Comparison of ENCODE assay signal across 8 mouse cellular contexts in the genomic region with DNA sequence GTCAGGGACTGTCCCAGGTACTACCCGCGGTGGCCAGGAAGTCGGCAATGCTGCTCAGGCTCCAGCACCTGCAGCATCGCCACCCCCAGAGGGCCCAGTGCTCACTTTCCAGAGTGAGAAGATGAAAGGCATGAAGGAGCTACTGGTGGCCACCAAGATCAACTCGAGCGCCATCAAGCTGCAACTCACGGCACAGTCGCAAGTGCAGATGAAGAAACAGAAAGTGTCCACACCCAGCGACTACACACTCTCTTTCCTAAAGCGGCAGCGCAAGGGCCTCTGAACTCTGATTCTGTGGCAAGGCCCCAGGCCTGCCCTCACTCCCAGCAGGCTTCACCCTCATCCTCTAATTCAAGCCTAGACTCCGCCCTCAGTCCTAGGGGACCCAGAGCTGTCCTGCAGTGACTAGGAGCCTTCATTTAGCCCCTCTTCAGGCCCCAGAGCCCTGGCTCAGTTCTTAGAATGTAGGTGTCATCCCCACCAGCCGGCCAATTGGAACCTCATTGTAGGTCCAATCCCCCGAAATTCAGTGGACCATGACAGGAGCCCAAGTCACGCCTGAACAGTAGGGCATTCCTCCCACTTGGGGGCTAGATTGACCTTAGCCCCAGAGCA. TPM values are rescaled to one million over a fixed set of nuclear protein-coding genes. Genes with fewer than 3 reads are reported as not detected.
DNase-seq lines count a peak whose midpoint lies in the region; ATAC-seq and TF ChIP-seq lines count a peak whose summit lies in the region.

No protein-coding gene starts in this region.

- no peaks in the 10 kb centered on the region for H3K9me3 ChIP-seq in lung, embryonic 16.5 days (ENCODE audit: control insufficient read depth, low read length)

- no peaks in the 10 kb centered on the region for H3K27me3 ChIP-seq in lung, embryonic 16.5 days (ENCODE audit: control insufficient read depth, insufficient read depth, low read depth, low read length)

- no peak for ATAC-seq in lung, embryonic 16.5 days (ENCODE audit: low read depth)

- intact Hi-C loops in gastrocnemius, adult 2 months (cut with DNase I): loop anchor here (10.0 kb wide), 1 partner anchor 215 kb away; a partner anchor contains a TSS

- peaks cover 26% of the 10 kb centered on the region for H3K36me3 ChIP-seq in lung, embryonic 16.5 days (ENCODE audit: control insufficient read depth, insufficient read depth, low read length)

- peak; percentile 34; the same call in 1 of the 2 replicates for TF ChIP-seq CTCF in gastrocnemius, adult 2 months (IDR thresholded peaks at IDR 0.05)

- peak overlapping the region; percentile 34; the same call in 1 of the 2 replicates for H3K9ac ChIP-seq in lung, embryonic 16.5 days (ENCODE audit: low read length)

- peak; percentile 56 for DNase-seq in gastrocnemius, adult 2 months
- no peak for DNase-seq in gastrocnemius, postnatal 25 days
- peak; percentile 73 to 82 for DNase-seq in heart, adult 18-20 months
- peak; percentile 75 for DNase-seq in kidney, adult 18-20 months
- peak; percentile 58 to 71 for DNase-seq in spleen, postnatal 14 days (ENCODE audit: low spot score in 2 of 2)
- DNase-seq in retina, embryonic 14.5 days (ENCODE audit: low spot score): no peak
- DNase-seq in left cerebral cortex, adult 8-10 months (ENCODE audit: low spot score in 2 of 2): no peak

- peaks cover 21% of the 10 kb centered on the region for H3K4me1 ChIP-seq in lung, embryonic 16.5 days (replicated peaks; ENCODE audit: control insufficient read depth, insufficient read depth, low read length)

- peak overlapping the region; percentile 94 for H3K4me3 ChIP-seq in gastrocnemius, adult 2 months
- peak overlapping the region; percentile 68 for H3K4me3 ChIP-seq in lung, embryonic 16.5 days (ENCODE audit: low read length)

- 65% methylated on average over 15 of the region's 15 CpGs for WGBS in lung, embryonic 16.5 days

- peak overlapping the region; percentile 88 for H3K27ac ChIP-seq in gastrocnemius, adult 2 months
- peak overlapping the region; percentile 74 for H3K27ac ChIP-seq in lung, embryonic 16.5 days (ENCODE audit: low read length)

- H3K4me2 ChIP-seq in lung, embryonic 16.5 days (ENCODE audit: low read depth, low read length): peak overlapping the region; percentile 96

RNA-seq across cellular contexts. Expression of a gene that starts 0.9 kb away (rescaled TPM):
- 10 to 100 TPM; 13.1 to 14.2 TPM for total RNA-seq in gastrocnemius, adult 2 months (2021)
- 10 to 100 TPM in 1 of 2 experiments, 1 to 10 TPM in 1; 9.2 to 14.6 TPM for total RNA-seq in gastrocnemius, postnatal 25 days (2021)
- total RNA-seq in heart, adult 18-20 months (2021): 10 to 100 TPM; 30.7 to 43.0 TPM
- 24.8 and 27.6 TPM in 2 replicates for polyA plus RNA-seq in lung, embryonic 16.5 days (2015; fragmentation: Nextera tagmentation; extraction: Ambion mirVana)
- total RNA-seq in left cerebral cortex, adult 8-10 months (2022): 100 to 1,000 TPM in 2 of 4 experiments, 10 to 100 TPM in 2; 91.7 to 111 (median 101) TPM

RNA-seq across cellular contexts. Expression of a gene that starts 5.2 kb away (rescaled TPM):
- total RNA-seq in gastrocnemius, adult 2 months (2021): 1 to 10 TPM; 7.0 to 7.8 TPM
- 1 to 10 TPM; 5.0 to 7.0 TPM for total RNA-seq in gastrocnemius, postnatal 25 days (2021)
- total RNA-seq in heart, adult 18-20 months (2021): 10 to 100 TPM; 13.3 to 14.0 TPM
- polyA plus RNA-seq in lung, embryonic 16.5 days (2015; fragmentation: Nextera tagmentation; extraction: Ambion mirVana): 70.9 and 76.9 TPM in 2 replicates
- total RNA-seq in left cerebral cortex, adult 8-10 months (2022): 10 to 100 TPM; 58.9 to 66.9 (median 62.6) TPM

RNA-seq across cellular contexts. Expression of a gene that starts 23.5 kb away (rescaled TPM):
- 10 to 100 TPM; 95.2 to 98.6 TPM for total RNA-seq in gastrocnemius, adult 2 months (2021)
- total RNA-seq in gastrocnemius, postnatal 25 days (2021): 10 to 100 TPM; 65.5 to 75.2 TPM
- 10 to 100 TPM; 66.5 to 94.7 TPM for total RNA-seq in heart, adult 18-20 months (2021)
- 120 and 132 TPM in 2 replicates for polyA plus RNA-seq in lung, embryonic 16.5 days (2015; fragmentation: Nextera tagmentation; extraction: Ambion mirVana)
- total RNA-seq in left cerebral cortex, adult 8-10 months (2022): 100 to 1,000 TPM; 164 to 203 (median 187) TPM

RNA-seq across cellular contexts. Expression of a gene that starts 33.7 kb away (rescaled TPM):
- 1 to 10 TPM; 6.0 to 6.4 TPM for total RNA-seq in gastrocnemius, adult 2 months (2021)
- 1 to 10 TPM; 4.0 to 5.1 TPM for total RNA-seq in gastrocnemius, postnatal 25 days (2021)
- 10 to 100 TPM; 13.8 TPM for total RNA-seq in heart, adult 18-20 months (2021)
- 1.1 and 1.7 TPM in 2 replicates for polyA plus RNA-seq in lung, embryonic 16.5 days (2015; fragmentation: Nextera tagmentation; extraction: Ambion mirVana)
- 1 to 10 TPM; 5.4 to 7.4 (median 5.5) TPM for total RNA-seq in left cerebral cortex, adult 8-10 months (2022)

RNA-seq across cellular contexts. Expression of a gene that starts 44.2 kb away (rescaled TPM):
- total RNA-seq in gastrocnemius, adult 2 months (2021): over 10,000 TPM in 1 of 2 experiments, 1,000 to 10,000 TPM in 1; 6,181 to 10,031 TPM
- total RNA-seq in gastrocnemius, postnatal 25 days (2021): 1,000 to 10,000 TPM; 5,552 to 6,904 TPM
- 1,000 to 10,000 TPM; 1,224 to 1,269 TPM for total RNA-seq in heart, adult 18-20 months (2021)
- polyA plus RNA-seq in lung, embryonic 16.5 days (2015; fragmentation: Nextera tagmentation; extraction: Ambion mirVana): 28.6 and 36.1 TPM in 2 replicates
- total RNA-seq in left cerebral cortex, adult 8-10 months (2022): 10 to 100 TPM; 25.2 to 37.8 (median 32.7) TPM

Comparison
In these comparisons a context has a peak if more than half of its experiments do, and no peak if none do; other contexts are left out.
1. DNase-seq: peak in gastrocnemius, adult 2 months (single experiment), heart, adult 18-20 months (2 of 2), kidney, adult 18-20 months (single experiment) and spleen, postnatal 14 days (2 of 2); none in gastrocnemius, postnatal 25 days (single experiment), retina, embryonic 14.5 days (single experiment) and left cerebral cortex, adult 8-10 months (0 of 2).